Mouse (Mus musculus) midbrain, postnatal 0 days (tissue): ENCODE measurements around the gene Arl15. TPM values are rescaled to one million over a fixed set of nuclear protein-coding genes. Genes with fewer than 3 reads are reported as not detected.

Experiments
- ATAC-seq: fragments of 200-750 bp; cut with Nextera tagmentation; 2 replicates; pipeline ENCODE4 v1.8.0; 2017; ENCODE audit warnings: moderate number of reproducible peaks, mild to moderate bottlenecking, moderate TSS enrichment, moderate library complexity; ENCODE audit not compliant: low FRiP score
- DNase-seq: peaks from one replicate; pipeline ENCODE4 v3.0.0-alpha.2; 2015; ENCODE audit warnings: low spot score
- H3K27ac ChIP-seq: fragments of 300-500 bp; sonication (generic); 2 replicates; pipeline ENCODE4 v1.5.1; 2014; ENCODE audit warnings: low read depth, mild to moderate bottlenecking, low read length, mixed read lengths
- H3K27me3 ChIP-seq: fragments of 300-500 bp; sonication (generic); 2 replicates; pipeline ENCODE4 v1.6.1; 2014; ENCODE audit warnings: low read length, control low read depth, mixed read lengths; ENCODE audit not compliant: insufficient read depth
- H3K36me3 ChIP-seq: fragments of 300-500 bp; sonication (generic); 2 replicates; pipeline ENCODE4 v1.6.1; 2014; ENCODE audit warnings: low read length, control low read depth, mixed read lengths; ENCODE audit not compliant: insufficient read depth
- H3K4me1 ChIP-seq: fragments of 300-500 bp; sonication (generic); 2 replicates; pipeline ENCODE4 v1.6.1; 2014; ENCODE audit warnings: mild to moderate bottlenecking, control low read depth, antibody characterized with exemption, low read length, mixed read lengths; ENCODE audit not compliant: insufficient read depth
- H3K4me2 ChIP-seq: fragments of 300-500 bp; sonication (generic); 2 replicates; pipeline ENCODE4 v1.6.1; 2014; ENCODE audit warnings: low read depth, mild to moderate bottlenecking, low read length, mixed read lengths; ENCODE audit not compliant: poor library complexity, severe bottlenecking
- H3K4me3 ChIP-seq: fragments of 300-500 bp; sonication (generic); 2 replicates; pipeline ENCODE4 v1.5.1; 2014; ENCODE audit warnings: low read depth, mild to moderate bottlenecking, low read length, moderate library complexity
- H3K9ac ChIP-seq: fragments of 300-500 bp; sonication (generic); replicated peaks from 2 replicates; pipeline ENCODE4 v1.6.1; 2014; ENCODE audit warnings: mild to moderate bottlenecking, low read length, moderate library complexity, mixed read lengths; ENCODE audit not compliant: poor library complexity, severe bottlenecking
- H3K9me3 ChIP-seq: fragments of 300-500 bp; sonication (generic); 2 replicates; pipeline ENCODE4 v1.6.1; 2016; ENCODE audit warnings: low read length, control low read depth
- CTCF ChIP-seq: IDR thresholded peaks from 2 replicates; pipeline ENCODE4 v1.5.1; 2016; ENCODE audit warnings: antibody characterized with exemption, mild to moderate bottlenecking
- WGBS: fragments of 180-500 bp; shearing (Covaris S2); extraction: QIAGEN DNeasy Blood & Tissue Kit; methylation state at CpG from one replicate; pipeline ENCODE4 v1.1.7; 2014; 5-methylcytosine and 5-hydroxymethylcytosine counted together
- polyA plus RNA-seq: library from polyadenylated mRNA; unstranded; fragments of >200 nt; fragmentation: Nextera tagmentation; extraction: Ambion mirVana; gene quantifications from 2 replicates; pipeline ENCODE4 v1.2.1, GENCODE M21; 2015
- total RNA-seq: library from RNA; depleted of rRNA; stranded (reverse); fragments of >200 nt; gene quantifications from 2 replicates; pipeline ENCODE4 v1.2.3, GENCODE M21; 2014

The Arl15 gene
- total and polyA plus RNA-seq, 2 experiments from 2014 or later, result 16.8 to 54.8 TPM

- 0 out of 2 replicates have a peak, but pooled peaks have one; percentile 25 for ATAC-seq
- no peaks in the 10 kb centered on the region for H3K4me1 ChIP-seq
- 78% methylated on average over 9 of the region's 9 CpGs for WGBS
Observed at GRCm38 (mm10) chr13:114010521-114010920, 216.2 kb downstream of the Arl15 start.

GRCm38 (mm10) chr13:114011019-114011418 lies 216.7 kb downstream of the Arl15 start:
- Histone ChIP-seq H3K9ac (no peak overlapping the region), H3K4me3 (no peak overlapping the region), H3K36me3 (no peaks in the 10 kb centered on the region), H3K27ac (no peak overlapping the region), H3K4me2 (0 out of 2 replicates have a peak overlapping the region, but pooled peaks have one; percentile 1), H3K9me3 (no peaks in the 10 kb centered on the region), H3K4me1 (no peaks in the 10 kb centered on the region), H3K27me3 (no peaks in the 10 kb centered on the region)
- ATAC-seq, result peak; percentile 47; the same call in 1 of the 2 replicates
- TF ChIP-seq CTCF, result no peak
- peak; percentile 15 for DNase-seq
- 43% methylated on average over 12 of the region's 12 CpGs for WGBS

More at GRCm38 (mm10) chr13:114010521-114010920, 216.2 kb downstream of the Arl15 start:
- no peak overlapping the region for H3K27ac ChIP-seq
- H3K4me3 ChIP-seq, result no peak overlapping the region
- DNase-seq, result no peak
- no peaks in the 10 kb centered on the region for H3K36me3 ChIP-seq
- H3K27me3 ChIP-seq, result no peaks in the 10 kb centered on the region
- TF ChIP-seq CTCF, result no peak
- no peaks in the 10 kb centered on the region for H3K9me3 ChIP-seq
- no peak overlapping the region for H3K9ac ChIP-seq
- no peak overlapping the region for H3K4me2 ChIP-seq

GRCm38 (mm10) chr13:114017928-114018327 lies 223.6 kb downstream of the Arl15 start:
- no peak overlapping the region for H3K9ac ChIP-seq
- no peak for ATAC-seq
- no peaks in the 10 kb centered on the region for H3K27me3 ChIP-seq
- H3K27ac ChIP-seq, result no peak overlapping the region
- no peak for TF ChIP-seq CTCF
- WGBS, result 72% methylated on average over 8 of the region's 8 CpGs
- no peak overlapping the region for H3K4me3 ChIP-seq
- H3K9me3 ChIP-seq, result no peaks in the 10 kb centered on the region
- no peaks in the 10 kb centered on the region for H3K36me3 ChIP-seq
- H3K4me1 ChIP-seq, result no peaks in the 10 kb centered on the region
- H3K4me2 ChIP-seq, result no peak overlapping the region
- DNase-seq, result no peak

GRCm38 (mm10) chr13:114023541-114023940 lies 229.2 kb downstream of the Arl15 start:
- TF ChIP-seq CTCF, result no peak
- H3K27me3 ChIP-seq, result no peaks in the 10 kb centered on the region
- ATAC-seq (no peak), DNase-seq (no peak)
- WGBS, result 95% methylated on average over 7 of the region's 7 CpGs
- H3K9me3 ChIP-seq, result no peaks in the 10 kb centered on the region
- no peak overlapping the region for H3K4me2 ChIP-seq
- H3K4me1 ChIP-seq, result no peaks in the 10 kb centered on the region
- H3K36me3 ChIP-seq, result no peaks in the 10 kb centered on the region
- H3K4me3 ChIP-seq, result no peak overlapping the region
- H3K9ac ChIP-seq, result no peak overlapping the region
- H3K27ac ChIP-seq, result no peak overlapping the region

- Histone ChIP-seq H3K4me1 (no peaks in the 10 kb centered on the region), H3K9me3 (no peaks in the 10 kb centered on the region), H3K36me3 (no peaks in the 10 kb centered on the region), H3K27ac (no peak overlapping the region), H3K27me3 (no peaks in the 10 kb centered on the region), H3K4me3 (no peak overlapping the region), H3K4me2 (no peak overlapping the region), H3K9ac (no peak overlapping the region)
- TF ChIP-seq CTCF, result no peak
- ATAC-seq (no peak), DNase-seq (no peak)
- 83% methylated on average over 6 of the region's 6 CpGs for WGBS
Observed at GRCm38 (mm10) chr13:114026306-114026705, 232.0 kb downstream of the Arl15 start.

- no peaks in the 10 kb centered on the region for H3K27me3 ChIP-seq
- no peak for TF ChIP-seq CTCF
- ATAC-seq (no peak), DNase-seq (no peak)
- H3K4me2 ChIP-seq, result no peak overlapping the region
- no peaks in the 10 kb centered on the region for H3K36me3 ChIP-seq
- H3K27ac ChIP-seq, result no peak overlapping the region
- H3K9ac ChIP-seq, result no peak overlapping the region
- no peak overlapping the region for H3K4me3 ChIP-seq
- WGBS, result 92% methylated on average over 7 of the region's 7 CpGs
- no peaks in the 10 kb centered on the region for H3K4me1 ChIP-seq
- no peaks in the 10 kb centered on the region for H3K9me3 ChIP-seq
Observed at GRCm38 (mm10) chr13:114026751-114027150, 232.4 kb downstream of the Arl15 start.
